In the genomic region with DNA sequence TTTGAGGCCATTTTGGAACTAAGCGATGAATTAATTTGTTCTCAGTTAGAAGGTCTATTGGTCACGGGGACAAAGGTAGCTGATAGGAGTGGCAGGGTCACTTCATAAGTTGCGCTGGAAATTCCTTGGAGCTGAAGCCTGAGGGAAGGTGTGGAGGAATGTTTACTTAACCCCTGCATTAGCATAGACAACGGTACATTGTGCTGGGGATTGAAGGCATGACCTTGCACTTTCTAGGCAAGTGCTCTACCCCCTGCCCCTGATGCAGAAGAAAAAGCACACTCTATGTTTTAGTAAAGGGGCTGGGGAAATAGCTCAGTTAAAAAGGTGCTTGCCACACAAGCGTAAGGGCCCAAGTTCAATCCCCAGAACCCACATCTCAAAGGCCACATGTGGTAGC, we compare ENCODE assay signal across 20 mouse cellular contexts. TPM values are rescaled to one million over a fixed set of nuclear protein-coding genes. Genes with fewer than 3 reads are reported as not detected.
DNase-seq lines count a peak whose midpoint lies in the region; ATAC-seq and TF ChIP-seq lines count a peak whose summit lies in the region.
"Had no signal": no experiment of that assay in that cellular context is flagged by ENCODE, and none has a peak within 500 bp of the region (broad histone marks: within the 10 kb centered on the region; RNA-seq: fewer than 3 reads in every experiment).

No protein-coding gene starts in this region.

- H3K36me3 ChIP-seq in midbrain, embryonic 10.5 days = no peaks in the 10 kb centered on the region
- H3K36me3 ChIP-seq in midbrain, embryonic 14.5 days (ENCODE audit: control insufficient read depth, insufficient read depth, low read length) = no peaks in the 10 kb centered on the region
- H3K36me3 ChIP-seq: embryonic facial prominence, embryonic 12.5 days; hindbrain, embryonic 12.5 days; liver, embryonic 13.5 days; neural tube, embryonic 15.5 days had no signal

- no peak overlapping the region for H3K4me3 ChIP-seq in layer of hippocampus, adult 2 months
- no peak overlapping the region for H3K4me3 ChIP-seq in midbrain, embryonic 10.5 days
- H3K4me3 ChIP-seq in midbrain, embryonic 14.5 days (replicated peaks; ENCODE audit: low read depth, low read length) = no peak overlapping the region
- H3K4me3 ChIP-seq: embryonic facial prominence, embryonic 12.5 days; hindbrain, embryonic 12.5 days; liver, embryonic 13.5 days; neural tube, embryonic 15.5 days had no signal

- TF ChIP-seq CTCF in layer of hippocampus, adult 2 months (conservative IDR thresholded peaks at IDR 0.05) = no peak

- peaks cover 5% of the 10 kb centered on the region; the same call in 1 of the 2 replicates for H3K27me3 ChIP-seq in midbrain, embryonic 10.5 days (ENCODE audit: low read depth, poor library complexity, severe bottlenecking)
- no peaks in the 10 kb centered on the region for H3K27me3 ChIP-seq in midbrain, embryonic 14.5 days (ENCODE audit: control insufficient read depth, insufficient read depth, low read length)
- H3K27me3 ChIP-seq: CH12.LX; embryonic facial prominence, embryonic 12.5 days; hindbrain, embryonic 12.5 days; liver, embryonic 13.5 days; neural tube, embryonic 15.5 days had no signal

- H3K27ac ChIP-seq in layer of hippocampus, adult 2 months = peak overlapping the region; percentile 86
- 0 out of 2 replicates have a peak overlapping the region, but pooled peaks have one; percentile 74 for H3K27ac ChIP-seq in midbrain, embryonic 10.5 days (replicated peaks)
- H3K27ac ChIP-seq in midbrain, embryonic 14.5 days (replicated peaks; ENCODE audit: low read depth, low read length) = no peak overlapping the region
- H3K27ac ChIP-seq: embryonic facial prominence, embryonic 12.5 days had no signal

- ATAC-seq in midbrain, embryonic 14.5 days (ENCODE audit: low FRiP score, low TSS enrichment) = no peak

- peaks cover 11% of the 10 kb centered on the region for H3K9me3 ChIP-seq in midbrain, embryonic 10.5 days (replicated peaks)
- no peaks in the 10 kb centered on the region for H3K9me3 ChIP-seq in midbrain, embryonic 14.5 days (ENCODE audit: control insufficient read depth, low read length)
- H3K9me3 ChIP-seq: embryonic facial prominence, embryonic 12.5 days; hindbrain, embryonic 12.5 days; neural tube, embryonic 15.5 days had no signal

- no peak overlapping the region for H3K4me2 ChIP-seq in midbrain, embryonic 14.5 days (ENCODE audit: low read length)
- H3K4me2 ChIP-seq: embryonic facial prominence, embryonic 12.5 days; hindbrain, embryonic 12.5 days; liver, embryonic 13.5 days; midbrain, embryonic 11.5 days; neural tube, embryonic 15.5 days had no signal

- H3K9ac ChIP-seq in midbrain, embryonic 14.5 days (replicated peaks; ENCODE audit: low read length) = no peak overlapping the region
- H3K9ac ChIP-seq: embryonic facial prominence, embryonic 12.5 days; forebrain, postnatal 0 days; hindbrain, embryonic 12.5 days; liver, embryonic 13.5 days; neural tube, embryonic 15.5 days had no signal

- no peak for DNase-seq in layer of hippocampus, adult 2 months (ENCODE audit: low spot score in 2 of 2)
- no peak for DNase-seq in layer of hippocampus, postnatal 10 days (ENCODE audit: low spot score in 2 of 2)
- DNase-seq in midbrain, embryonic 10.5 days (ENCODE audit: low spot score) = no peak
- DNase-seq in midbrain, embryonic 14.5 days = no peak
- DNase-seq in ZHBTc4 (ENCODE audit: low read depth, low spot score) = peak; percentile 73
- DNase-seq in frontal cortex, postnatal 14 days (ENCODE audit: low spot score in 2 of 2) = no peak
- DNase-seq in adrenal gland, postnatal 25 days = no peak
- DNase-seq: adrenal gland, postnatal 36 days; B cell, adult 2 months; cerebellum, adult 11 months; cerebellum, adult 9-11 months; forebrain, postnatal 0 days; kidney, adult 18-20 months; kidney, postnatal 4 days; liver, embryonic 13.5 days had no signal

- WGBS in midbrain, embryonic 10.5 days = 83% methylated on average over 5 of the region's 5 CpGs
- WGBS in midbrain, embryonic 14.5 days = 81% methylated on average over 5 of the region's 5 CpGs

- H3K4me1 ChIP-seq in midbrain, embryonic 10.5 days = peaks cover 40% of the 10 kb centered on the region
- H3K4me1 ChIP-seq in midbrain, embryonic 14.5 days (ENCODE audit: control insufficient read depth, insufficient read depth, low read length) = peaks cover 17% of the 10 kb centered on the region

RNA-seq across cellular contexts. Expression of gene Mcur1, which starts 33.7 kb away (rescaled TPM):
- total RNA-seq in layer of hippocampus, adult 2 months (2021) = 10 to 100 TPM; 20.6 to 25.6 TPM
- 10 to 100 TPM; 19.8 TPM for total RNA-seq in layer of hippocampus, postnatal 10 days (2021)
- 8.1 and 10.4 TPM in 2 replicates for polyA plus RNA-seq in midbrain, embryonic 10.5 days (2016; fragmentation: Nextera tagmentation; extraction: Ambion mirVana)
- 6.6 and 10.8 TPM in 2 replicates for polyA plus RNA-seq in midbrain, embryonic 14.5 days (2014; fragmentation: Nextera tagmentation; extraction: Ambion mirVana)
- 38.0 and 38.6 TPM in 2 replicates for total RNA-seq in adrenal gland, postnatal 25 days (2021)

RNA-seq across cellular contexts. Expression of gene Ranbp9, which starts 45.2 kb away (rescaled TPM):
- total RNA-seq in layer of hippocampus, adult 2 months (2021) = 10 to 100 TPM; 82.5 to 85.2 TPM
- 10 to 100 TPM; 67.8 to 77.0 TPM for total RNA-seq in layer of hippocampus, postnatal 10 days (2021)
- 7.7 and 9.3 TPM in 2 replicates for polyA plus RNA-seq in midbrain, embryonic 10.5 days (2016; fragmentation: Nextera tagmentation; extraction: Ambion mirVana)
- 19.6 and 22.7 TPM in 2 replicates for polyA plus RNA-seq in midbrain, embryonic 14.5 days (2014; fragmentation: Nextera tagmentation; extraction: Ambion mirVana)
- 56.6 and 64.7 TPM in 2 replicates for total RNA-seq in adrenal gland, postnatal 25 days (2021)
